Mouse (Mus musculus) erythroblast, embryonic 14.5 days (primary cell): ENCODE measurements around the gene Rmdn2. TPM values are rescaled to one million over a fixed set of nuclear protein-coding genes. Genes with fewer than 3 reads are reported as not detected.

Experiments
- H3K27me3 ChIP-seq: 2 replicates; pipeline ENCODE4 v1.6.1; 2012; ENCODE audit warnings: inconsistent platforms; ENCODE audit not compliant: control insufficient read depth
- H3K36me3 ChIP-seq: 2 replicates; pipeline ENCODE4 v1.6.1; 2012; ENCODE audit warnings: mild to moderate bottlenecking, inconsistent platforms; ENCODE audit not compliant: control insufficient read depth
- H3K4me1 ChIP-seq: 2 replicates; pipeline ENCODE4 v1.6.1; 2012; ENCODE audit warnings: inconsistent platforms; ENCODE audit not compliant: control insufficient read depth
- H3K4me3 ChIP-seq: replicated peaks from 2 replicates; pipeline ENCODE3; 2012; ENCODE audit warnings: moderate library complexity, mild to moderate bottlenecking, inconsistent platforms
- H3K9me3 ChIP-seq: 2 replicates; pipeline ENCODE4 v1.6.1; 2012; ENCODE audit warnings: low read length, inconsistent platforms, mixed read lengths; ENCODE audit not compliant: control insufficient read depth
- GATA1 ChIP-seq: IDR thresholded peaks from 2 replicates; pipeline ENCODE4 v1.6.1; 2012; ENCODE audit warnings: low read length, inconsistent platforms, mixed read lengths
- TAL1 ChIP-seq: IDR thresholded peaks from 3 replicates; pipeline ENCODE4 v1.6.1; 2012; ENCODE audit warnings: low read length, inconsistent platforms, mixed read lengths
- polyA plus RNA-seq: library from polyadenylated mRNA; stranded (reverse); fragments of >175 nt; gene quantifications from 2 replicates; pipeline ENCODE4 v1.2.3, GENCODE M21; 2012

The Rmdn2 gene
- polyA plus RNA-seq, 1 experiment, result 0.06 TPM

DNA sequence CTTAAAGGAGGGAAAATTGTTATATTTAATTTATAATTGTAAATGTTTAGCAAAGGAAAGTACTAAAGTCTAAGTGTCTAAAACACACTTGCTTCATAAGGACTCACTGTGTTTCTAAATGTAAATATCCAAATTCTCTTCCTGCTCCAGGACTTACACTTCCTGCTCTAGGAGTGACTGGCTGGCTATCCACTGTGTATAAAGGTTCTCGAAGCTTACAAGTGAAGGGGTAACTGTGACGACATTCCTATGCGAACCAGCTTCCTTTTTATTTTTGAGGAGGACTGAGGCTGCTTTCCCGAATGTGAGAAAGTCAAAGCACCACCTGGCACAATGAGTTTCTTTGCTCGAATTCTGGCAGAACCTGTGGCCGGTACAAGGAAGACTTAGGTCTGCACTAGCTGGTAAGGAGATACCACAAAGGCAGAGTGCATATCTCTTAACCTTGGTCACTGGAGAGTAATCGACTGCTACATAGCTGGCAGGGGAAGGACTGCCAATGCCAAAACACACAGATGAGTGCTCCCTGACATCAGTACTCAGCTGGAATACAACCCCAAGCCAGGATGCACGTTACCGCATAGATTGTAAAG, 1.4 kb upstream of the Rmdn2 start:
- Histone ChIP-seq H3K9me3 (no peaks in the 10 kb centered on the region), H3K4me1 (peaks cover 10% of the 10 kb centered on the region)
- no peak for TF ChIP-seq GATA1
- no peak for TF ChIP-seq TAL1

DNA sequence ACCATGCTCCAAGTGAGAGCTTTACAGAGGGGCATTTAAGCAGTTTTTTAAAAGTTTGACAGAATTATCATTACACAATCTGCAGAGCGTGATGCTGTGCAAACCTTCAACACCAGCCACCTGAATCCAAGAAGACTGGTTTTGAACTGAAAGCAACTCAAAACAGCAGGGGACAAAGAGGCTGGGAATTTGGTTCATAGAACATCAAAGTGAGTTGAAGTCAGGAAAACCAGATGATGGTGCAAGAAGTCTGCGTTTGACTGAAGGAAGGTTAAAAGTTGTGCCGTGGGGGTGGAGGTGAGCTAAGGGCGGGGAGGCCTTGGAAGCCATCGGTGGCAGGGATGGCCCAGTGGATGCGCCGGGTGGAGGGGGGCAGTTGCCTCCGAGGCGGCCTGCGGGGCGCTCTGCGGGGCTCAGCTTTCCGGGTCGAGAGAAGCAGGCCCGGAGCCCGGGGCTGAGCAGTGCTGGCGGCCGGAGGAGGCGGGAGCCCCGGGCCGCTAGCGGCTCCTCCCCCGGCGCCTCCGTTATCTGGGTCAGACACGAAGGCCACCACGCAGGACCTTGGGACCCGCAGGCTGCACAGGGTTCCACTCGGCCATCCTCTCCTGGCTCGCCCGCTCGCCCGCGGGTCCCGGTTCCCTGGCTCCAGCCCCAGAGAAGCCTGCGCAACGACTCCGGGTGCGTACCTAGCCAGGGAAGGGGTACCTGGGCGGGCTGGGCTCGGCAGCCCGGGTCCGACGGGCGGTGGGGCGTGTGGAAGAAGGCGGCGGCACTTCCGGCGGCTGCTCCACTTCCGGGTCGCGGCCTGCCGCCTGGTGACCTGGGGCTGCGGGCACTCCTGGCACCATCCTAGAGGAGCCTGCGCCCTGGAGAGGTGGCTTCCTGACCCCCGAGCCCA, 3.3 kb downstream of the Rmdn2 start:
- Histone ChIP-seq H3K9me3 (no peaks in the 10 kb centered on the region), H3K4me3 (peak overlapping the region; percentile 75), H3K27me3 (no peaks in the 10 kb centered on the region), H3K36me3 (no peaks in the 10 kb centered on the region), H3K4me1 (peaks cover 15% of the 10 kb centered on the region)
- TF ChIP-seq TAL1, result no peak
- no peak for TF ChIP-seq GATA1

More for the DNA sequence above, 1.4 kb upstream of the Rmdn2 start:
- Histone ChIP-seq H3K36me3 (no peaks in the 10 kb centered on the region), H3K4me3 (no peak overlapping the region), H3K27me3 (no peaks in the 10 kb centered on the region)

DNA sequence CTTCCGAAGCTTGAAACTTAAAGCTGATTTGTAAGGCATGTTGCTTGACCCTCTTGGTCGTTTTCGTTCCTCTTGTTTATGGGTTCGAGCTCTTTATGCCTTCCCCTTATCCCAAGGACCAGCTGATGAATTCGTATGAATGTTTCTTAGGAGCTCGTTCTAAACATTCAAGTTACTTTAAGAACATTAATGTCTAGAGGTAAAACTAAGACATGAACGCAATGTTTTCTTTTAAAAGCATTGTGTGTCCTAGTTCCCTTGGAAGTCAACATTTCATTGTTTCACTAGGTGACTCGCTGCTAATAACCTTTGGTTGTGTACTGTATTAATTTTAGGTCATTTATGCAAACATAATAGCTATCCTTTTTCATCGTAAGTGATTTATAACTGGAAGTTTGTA, 4.2 kb downstream of the Rmdn2 start:
- TF ChIP-seq TAL1 (no peak), GATA1 (no peak)
- Histone ChIP-seq H3K36me3 (no peaks in the 10 kb centered on the region), H3K9me3 (no peaks in the 10 kb centered on the region), H3K4me1 (peaks cover 15% of the 10 kb centered on the region), H3K27me3 (no peaks in the 10 kb centered on the region), H3K4me3 (peak overlapping the region; percentile 75)

DNA sequence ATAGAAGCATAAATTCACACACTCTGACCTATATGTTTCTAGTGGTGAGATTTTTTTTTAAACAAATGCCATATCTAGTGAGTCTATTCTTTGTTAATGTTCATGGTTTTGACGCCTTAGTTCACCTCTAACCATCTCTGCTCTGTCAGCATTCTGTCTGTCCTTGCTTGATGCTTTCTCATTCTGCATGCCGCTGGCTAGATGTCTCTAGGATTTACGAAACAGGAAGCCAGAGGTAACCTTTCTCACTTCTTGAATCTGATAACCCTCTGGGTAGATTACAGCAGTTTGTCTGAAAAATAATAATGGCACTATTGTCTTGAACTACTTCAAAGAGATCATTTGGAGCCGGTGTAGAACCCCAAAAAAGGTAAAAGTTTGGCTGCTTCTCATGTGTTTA, 5.0 kb downstream of the Rmdn2 start:
- H3K9me3 ChIP-seq, result no peaks in the 10 kb centered on the region
- H3K36me3 ChIP-seq, result no peaks in the 10 kb centered on the region
- H3K4me3 ChIP-seq, result no peak overlapping the region
- H3K4me1 ChIP-seq, result peaks cover 15% of the 10 kb centered on the region
- TF ChIP-seq TAL1 (no peak), GATA1 (no peak)
- H3K27me3 ChIP-seq, result no peaks in the 10 kb centered on the region

DNA sequence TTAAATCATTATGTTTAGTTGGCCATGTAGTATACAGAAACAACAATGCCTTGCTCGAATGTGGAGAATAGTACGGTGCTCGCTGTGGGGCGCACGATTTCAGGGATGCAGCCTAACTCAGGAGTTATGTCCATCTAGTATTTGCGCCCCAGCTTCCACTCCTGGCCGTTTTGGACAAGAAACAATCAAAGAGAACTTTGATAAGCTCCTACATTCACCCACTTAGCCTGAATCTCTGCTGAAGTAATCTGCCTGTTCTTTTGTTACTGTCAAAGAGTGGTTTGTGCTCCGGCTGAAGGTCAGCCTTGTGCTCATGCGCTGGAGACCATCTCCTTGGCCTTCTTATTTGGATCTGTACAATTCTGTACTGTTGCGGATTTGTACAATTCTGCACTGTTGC, 6.8 kb downstream of the Rmdn2 start:
- no peak overlapping the region for H3K4me3 ChIP-seq

DNA sequence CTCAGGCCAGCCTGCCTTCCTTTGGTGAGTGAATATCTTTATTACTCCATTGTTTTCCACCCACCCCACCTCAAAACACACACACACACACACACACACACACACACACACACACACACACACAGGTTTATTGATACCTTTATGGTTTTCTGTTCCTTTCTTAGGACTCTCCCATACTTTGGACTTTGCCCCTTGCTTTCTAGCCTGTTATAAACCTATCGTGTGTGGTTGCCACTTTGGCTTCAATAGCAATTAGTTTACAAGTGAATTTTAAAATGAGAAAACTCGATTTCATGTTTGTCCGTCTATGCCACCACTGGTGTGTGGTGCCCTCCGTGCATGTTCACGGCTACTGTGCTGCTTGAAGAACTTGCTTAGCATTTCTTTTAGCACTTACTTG, 7.3 kb downstream of the Rmdn2 start:
- no peak overlapping the region for H3K4me3 ChIP-seq
- TF ChIP-seq TAL1 (no peak), GATA1 (no peak)
- H3K27me3 ChIP-seq, result no peaks in the 10 kb centered on the region
- H3K36me3 ChIP-seq, result no peaks in the 10 kb centered on the region; the same call in 1 of the 2 replicates
- no peaks in the 10 kb centered on the region for H3K9me3 ChIP-seq
- peaks cover 15% of the 10 kb centered on the region for H3K4me1 ChIP-seq

More for the DNA sequence above, 6.8 kb downstream of the Rmdn2 start:
- no peaks in the 10 kb centered on the region for H3K27me3 ChIP-seq
- peaks cover 15% of the 10 kb centered on the region for H3K4me1 ChIP-seq
- TF ChIP-seq TAL1, result no peak
- H3K9me3 ChIP-seq, result no peaks in the 10 kb centered on the region
- H3K36me3 ChIP-seq, result no peaks in the 10 kb centered on the region; the same call in 1 of the 2 replicates

DNA sequence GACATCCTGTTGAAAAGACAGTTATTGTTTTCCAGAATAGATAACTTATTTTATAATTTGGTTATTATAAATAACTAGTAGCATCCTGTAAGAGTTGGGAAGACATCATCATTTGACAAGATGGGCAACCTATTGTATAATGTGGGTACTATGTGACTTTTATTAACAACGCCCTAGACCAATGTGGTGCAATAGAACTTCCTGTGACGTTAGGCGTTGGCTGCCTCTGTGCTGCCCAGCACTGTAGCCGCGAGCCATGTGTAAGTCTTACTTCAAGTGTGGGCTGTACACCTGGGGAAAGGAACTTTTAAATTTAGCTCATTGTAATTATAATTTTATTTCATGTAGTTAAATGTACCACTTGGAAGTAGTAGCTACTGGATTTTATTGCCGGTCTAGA, 10.4 kb downstream of the Rmdn2 start:
- Histone ChIP-seq H3K36me3 (no peaks in the 10 kb centered on the region; the same call in 1 of the 2 replicates), H3K4me3 (no peak overlapping the region), H3K27me3 (no peaks in the 10 kb centered on the region), H3K9me3 (no peaks in the 10 kb centered on the region), H3K4me1 (no peaks in the 10 kb centered on the region)
- TF ChIP-seq TAL1, result no peak
- TF ChIP-seq GATA1, result no peak

DNA sequence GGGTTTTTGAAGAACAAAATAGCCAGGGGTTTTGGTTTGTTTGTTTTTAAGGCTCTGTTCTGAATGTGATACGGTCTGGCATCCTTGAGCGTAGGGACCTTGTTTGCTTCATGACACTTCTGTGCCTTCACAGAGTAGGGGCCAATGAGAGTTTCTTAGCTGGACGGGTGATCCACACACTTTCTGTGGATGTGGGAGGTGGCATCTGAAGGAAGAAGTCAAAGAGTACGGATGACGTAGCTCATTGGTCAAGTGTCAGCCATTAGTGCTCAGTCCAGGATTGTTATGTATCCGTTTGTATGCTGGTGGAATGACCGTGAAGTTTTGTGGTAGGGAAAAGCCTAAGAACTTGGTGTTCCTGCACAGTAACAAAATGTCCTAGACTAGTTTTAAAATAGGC, 10.9 kb downstream of the Rmdn2 start:
- no peaks in the 10 kb centered on the region for H3K27me3 ChIP-seq
- H3K36me3 ChIP-seq, result no peaks in the 10 kb centered on the region; the same call in 1 of the 2 replicates
- no peak overlapping the region for H3K4me3 ChIP-seq
- H3K9me3 ChIP-seq, result no peaks in the 10 kb centered on the region
- TF ChIP-seq GATA1 (no peak), TAL1 (no peak)
- no peaks in the 10 kb centered on the region for H3K4me1 ChIP-seq

DNA sequence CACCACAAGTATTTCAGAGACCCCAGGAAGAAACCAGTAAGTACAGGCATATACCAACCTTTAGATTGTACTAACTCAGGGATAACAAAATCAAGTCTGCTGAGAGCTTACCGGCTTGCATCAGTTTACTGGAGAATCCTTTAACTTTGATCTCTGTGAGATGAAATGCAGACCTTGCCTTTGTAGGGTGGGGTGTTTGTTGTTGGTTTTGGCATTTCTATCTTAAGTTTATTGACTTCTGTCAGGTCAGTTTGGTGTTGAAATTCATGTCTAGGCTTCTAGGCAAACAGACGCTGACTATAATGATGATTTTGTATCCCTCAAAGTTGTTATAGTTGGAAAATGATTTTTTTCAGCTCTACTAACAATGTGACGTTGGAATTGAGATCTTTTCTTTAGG, 12.2 kb downstream of the Rmdn2 start:
- H3K4me3 ChIP-seq, result no peak overlapping the region
- H3K4me1 ChIP-seq, result no peaks in the 10 kb centered on the region
- H3K27me3 ChIP-seq, result no peaks in the 10 kb centered on the region
- H3K9me3 ChIP-seq, result no peaks in the 10 kb centered on the region
- no peaks in the 10 kb centered on the region; the same call in 1 of the 2 replicates for H3K36me3 ChIP-seq
- TF ChIP-seq GATA1 (no peak), TAL1 (no peak)
